Mouse (Mus musculus): Measurements from ENCODE around the gene Mast4. TPM values are rescaled to one million over a fixed set of nuclear protein-coding genes. Genes with fewer than 3 reads are reported as not detected.

Gene Mast4
- total and polyA plus RNA-seq, 3 experiments: 2.7 to 7.0 TPM; not detected in 1

- H3K9me3 ChIP-seq (replicated peaks; ENCODE audit: insufficient read depth, low read length): no peaks in the 10 kb centered on the region
- no peaks in the 10 kb centered on the region for H3K4me1 ChIP-seq (ENCODE audit: control insufficient read depth in 1 of 2, insufficient read depth in 2 of 2, low read length in 2 of 2)
- H3K27me3 ChIP-seq (ENCODE audit: control insufficient read depth in 1 of 2, insufficient read depth in 2 of 2, low read length in 2 of 2): no peaks in the 10 kb centered on the region
- H3K79me2 ChIP-seq (ENCODE audit: control insufficient read depth, insufficient read depth, low read length, poor library complexity): no peaks in the 10 kb centered on the region
- no peak overlapping the region for H3K4me3 ChIP-seq (ENCODE audit: control insufficient read depth in 1 of 2, insufficient read depth in 1 of 2, low read depth in 2 of 2, low read length in 2 of 2)
- H3K9ac ChIP-seq (ENCODE audit: control insufficient read depth, low read depth, low read length, poor library complexity, severe bottlenecking): no peak overlapping the region
- no peaks in the 10 kb centered on the region for H3K36me3 ChIP-seq (ENCODE audit: control insufficient read depth in 1 of 2, insufficient read depth in 2 of 2, low read length in 2 of 2)
- no peak for TF ChIP-seq RAD21 (IDR thresholded peaks at IDR 0.05; ENCODE audit: low read depth, low read length)
- no peak for DNase-seq (ENCODE audit: low read depth, low spot score)
- no peak overlapping the region for H3K27ac ChIP-seq (ENCODE audit: control insufficient read depth, low read depth, low read length)
These were observed 96.1 kb downstream of the Mast4 start for GRCm38 (mm10) chr13:103238034-103238705.

GRCm38 (mm10) chr13:103232171-103232570 is 102.1 kb downstream of the Mast4 start:
- TF ChIP-seq GABPA (IDR thresholded peaks at IDR 0.05; ENCODE audit: low read depth, low read length) (no peak), RCOR1 (IDR thresholded peaks at IDR 0.05; ENCODE audit: low read depth, low read length) (no peak), GATA1 (IDR thresholded peaks at IDR 0.05; ENCODE audit: low read depth, low read length) (no peak), ZNF384 (IDR thresholded peaks at IDR 0.05; ENCODE audit: low read depth, low read length) (no peak), POLR2AphosphoS2 (IDR thresholded peaks at IDR 0.05; ENCODE audit: low read length) (no peak), JUND (IDR thresholded peaks at IDR 0.05; ENCODE audit: low read depth, low read length) (no peak), TAL1 (IDR thresholded peaks at IDR 0.05; ENCODE audit: low read length) (no peak), TBP (IDR thresholded peaks at IDR 0.05; ENCODE audit: low read depth, low read length) (no peak), MYB (IDR thresholded peaks at IDR 0.05; ENCODE audit: low read depth, low read length) (no peak), USF1 (IDR thresholded peaks at IDR 0.05; ENCODE audit: low read depth, low read length) (no peak), UBTF (IDR thresholded peaks at IDR 0.05; ENCODE audit: borderline replicate concordance, insufficient read depth, low read depth, low read length) (no peak), ZMIZ1 (IDR thresholded peaks at IDR 0.05; ENCODE audit: low read depth, low read length) (no peak), ZKSCAN1 (IDR thresholded peaks at IDR 0.05; ENCODE audit: low read depth, low read length) (no peak), SIN3A (IDR thresholded peaks at IDR 0.05; ENCODE audit: low read length) (no peak)

DNA sequence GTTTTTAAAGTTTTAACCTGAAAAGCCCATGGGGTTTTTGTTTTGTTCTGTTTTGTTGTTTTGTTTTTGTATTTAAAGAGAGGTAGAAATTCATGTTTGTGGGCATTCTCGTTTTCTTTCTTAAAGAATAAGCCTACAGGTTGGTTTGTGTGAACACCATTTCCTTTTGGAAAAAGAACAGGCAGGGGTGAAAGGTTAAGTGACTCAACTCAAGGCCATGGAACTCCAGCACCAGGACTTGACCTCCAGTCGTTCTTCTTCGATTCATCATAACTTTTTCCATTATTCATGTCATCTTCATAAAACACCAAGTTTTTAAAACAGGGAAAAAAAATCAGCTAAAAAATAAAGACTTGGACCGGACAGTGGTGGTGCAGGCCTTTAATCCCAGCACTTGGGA is 105.2 kb downstream of the Mast4 start:
- no peaks in the 10 kb centered on the region for H3K36me3 ChIP-seq (ENCODE audit: control insufficient read depth in 1 of 2, insufficient read depth in 2 of 2, low read length in 2 of 2)
- no peak overlapping the region for H3K27ac ChIP-seq (ENCODE audit: control insufficient read depth, low read depth, low read length)
- no peak overlapping the region for H3K9ac ChIP-seq (ENCODE audit: control insufficient read depth, low read depth, low read length, poor library complexity, severe bottlenecking)
- no peaks in the 10 kb centered on the region for H3K9me3 ChIP-seq (replicated peaks; ENCODE audit: insufficient read depth, low read length)
- no peaks in the 10 kb centered on the region for H3K4me1 ChIP-seq (ENCODE audit: control insufficient read depth in 1 of 2, insufficient read depth in 2 of 2, low read length in 2 of 2)
- H3K27me3 ChIP-seq (ENCODE audit: control insufficient read depth in 1 of 2, insufficient read depth in 2 of 2, low read length in 2 of 2): no peaks in the 10 kb centered on the region
- no peak for DNase-seq (ENCODE audit: low read depth, low spot score)
- TF ChIP-seq USF2 (IDR thresholded peaks at IDR 0.05; ENCODE audit: borderline replicate concordance in 1 of 2, insufficient read depth in 1 of 2, low read depth in 1 of 2, low read length in 2 of 2) (no peak), HCFC1 (IDR thresholded peaks at IDR 0.05; ENCODE audit: low read depth, low read length) (no peak), GATA1 (IDR thresholded peaks at IDR 0.05; ENCODE audit: low read depth, low read length) (no peak), CHD2 (IDR thresholded peaks at IDR 0.05; ENCODE audit: low read length) (no peak), CHD1 (IDR thresholded peaks at IDR 0.05; ENCODE audit: low read depth, low read length) (no peak), TCF12 (IDR thresholded peaks at IDR 0.05; ENCODE audit: low read depth, low read length) (no peak), E2F4 (IDR thresholded peaks at IDR 0.05; ENCODE audit: borderline replicate concordance, low read depth, low read length) (no peak), MAFK (IDR thresholded peaks at IDR 0.05; ENCODE audit: borderline replicate concordance, low read depth, low read length) (no peak), ZNF384 (IDR thresholded peaks at IDR 0.05; ENCODE audit: low read depth, low read length) (no peak), SIN3A (IDR thresholded peaks at IDR 0.05; ENCODE audit: low read length) (no peak)
- no peaks in the 10 kb centered on the region for H3K79me2 ChIP-seq (ENCODE audit: control insufficient read depth, insufficient read depth, low read length, poor library complexity)
- no peak overlapping the region for H3K4me3 ChIP-seq (ENCODE audit: control insufficient read depth in 1 of 2, insufficient read depth in 1 of 2, low read depth in 2 of 2, low read length in 2 of 2)

More at GRCm38 (mm10) chr13:103232171-103232570, 102.1 kb downstream of the Mast4 start:
- Histone ChIP-seq H3K36me3 (ENCODE audit: control insufficient read depth in 1 of 2, insufficient read depth in 2 of 2, low read length in 2 of 2) (no peaks in the 10 kb centered on the region), H3K27ac (ENCODE audit: control insufficient read depth, low read depth, low read length) (no peak overlapping the region), H3K4me3 (ENCODE audit: control insufficient read depth in 1 of 2, insufficient read depth in 1 of 2, low read depth in 2 of 2, low read length in 2 of 2) (no peak overlapping the region), H3K79me2 (ENCODE audit: control insufficient read depth, insufficient read depth, low read length, poor library complexity) (no peaks in the 10 kb centered on the region), H3K4me1 (ENCODE audit: control insufficient read depth in 1 of 2, insufficient read depth in 2 of 2, low read length in 2 of 2) (no peaks in the 10 kb centered on the region), H3K9me3 (replicated peaks; ENCODE audit: insufficient read depth, low read length) (no peaks in the 10 kb centered on the region), H3K27me3 (ENCODE audit: control insufficient read depth in 1 of 2, insufficient read depth in 2 of 2, low read length in 2 of 2) (no peaks in the 10 kb centered on the region), H3K9ac (ENCODE audit: control insufficient read depth, low read depth, low read length, poor library complexity, severe bottlenecking) (no peak overlapping the region)
- DNase-seq (ENCODE audit: low read depth, low spot score): no peak

Data from MEL (cell line).